Mouse (Mus musculus) lung, postnatal 0 days (tissue): ENCODE measurements around the gene Mfsd9.

ENCODE experiments used
- CTCF ChIP-seq: IDR thresholded peaks from 2 replicates; pipeline ENCODE4 v1.5.1; 2016; ENCODE audit warnings: antibody characterized with exemption, mild to moderate bottlenecking
- EP300 ChIP-seq: IDR thresholded peaks from 2 replicates; pipeline ENCODE4 v1.6.1; 2016; ENCODE audit warnings: antibody characterized with exemption, mild to moderate bottlenecking, control low read depth

GRCm38 (mm10) chr1:40771196-40771970 is 19.1 kb downstream of the Mfsd9 start:
- TF ChIP-seq EP300, result no peak
- no peak for TF ChIP-seq CTCF
